Mouse (Mus musculus) forebrain, postnatal 0 days (tissue): ENCODE measurements around the gene Smc1b. TPM values are rescaled to one million over a fixed set of nuclear protein-coding genes. Genes with fewer than 3 reads are reported as not detected.
A peak's percentile ranks its signal among the peaks of the same experiment; 100 is the strongest.

Experiments used
- ATAC-seq: fragments of 200-750 bp; cut with Nextera tagmentation; 2 replicates; pipeline ENCODE4 v1.8.0; 2017; ENCODE audit warnings: mild to moderate bottlenecking, moderate library complexity
- DNase-seq: peaks from one replicate; pipeline ENCODE4 v3.0.0-alpha.2; 2015
- H3K27ac ChIP-seq: fragments of 300-500 bp; sonication (generic); 2 replicates; pipeline ENCODE4 v1.5.1; 2014; ENCODE audit warnings: low read depth, mild to moderate bottlenecking, antibody characterized with exemption, low read length, moderate library complexity, mixed read lengths
- H3K27me3 ChIP-seq: fragments of 300-500 bp; sonication (generic); 2 replicates; pipeline ENCODE4 v1.6.1; 2014; ENCODE audit warnings: mild to moderate bottlenecking, low read length, mixed read lengths; ENCODE audit not compliant: insufficient read depth
- H3K36me3 ChIP-seq: fragments of 300-500 bp; sonication (generic); 2 replicates; pipeline ENCODE4 v1.6.1; 2014; ENCODE audit warnings: mild to moderate bottlenecking, moderate library complexity; ENCODE audit not compliant: insufficient read depth
- H3K4me1 ChIP-seq: fragments of 300-500 bp; sonication (generic); 2 replicates; pipeline ENCODE4 v1.6.1; 2014; ENCODE audit warnings: antibody characterized with exemption; ENCODE audit not compliant: insufficient read depth
- H3K4me2 ChIP-seq: fragments of 300-500 bp; sonication (generic); 2 replicates; pipeline ENCODE4 v1.6.1; 2014; ENCODE audit warnings: low read depth, mild to moderate bottlenecking, moderate library complexity
- H3K4me3 ChIP-seq: fragments of 300-500 bp; sonication (generic); 2 replicates; pipeline ENCODE4 v1.5.1; 2014; ENCODE audit warnings: low read depth, low read length, mixed read lengths
- H3K9ac ChIP-seq: fragments of 300-500 bp; sonication (generic); 2 replicates; pipeline ENCODE4 v1.6.1; 2014; ENCODE audit warnings: mild to moderate bottlenecking
- H3K9me3 ChIP-seq: fragments of 300-500 bp; sonication (generic); 2 replicates; pipeline ENCODE4 v1.6.1; 2016; ENCODE audit warnings: low read length
- CTCF ChIP-seq: sonication (generic); IDR thresholded peaks from 2 replicates; pipeline ENCODE4 v1.5.1; 2016; ENCODE audit warnings: antibody characterized with exemption, control low read depth, low read depth
- WGBS: fragments of 180-500 bp; shearing (Covaris S2); extraction: QIAGEN DNeasy Blood & Tissue Kit; methylation state at CpG from one replicate; pipeline ENCODE4 v1.1.7; 2014; 5-methylcytosine and 5-hydroxymethylcytosine counted together
- polyA plus RNA-seq: library from polyadenylated mRNA; unstranded; fragments of >200 nt; fragmentation: Nextera tagmentation; extraction: Ambion mirVana; gene quantifications from 2 replicates; pipeline ENCODE4 v1.2.1, GENCODE M21; 2015
- total RNA-seq: library from RNA; depleted of rRNA; stranded (reverse); fragments of >200 nt; gene quantifications from 2 replicates; pipeline ENCODE4 v1.2.3, GENCODE M21; 2014

Smc1b gene
- total and polyA plus RNA-seq, 2 experiments from 2014 or later: 0.19 to 0.43 TPM

- Histone ChIP-seq H3K4me1 (peaks cover 9% of the 10 kb centered on the region; the same call in 1 of the 2 replicates), H3K36me3 (no peaks in the 10 kb centered on the region), H3K27ac (no peak overlapping the region), H3K9ac (no peak overlapping the region), H3K9me3 (no peaks in the 10 kb centered on the region), H3K4me2 (no peak overlapping the region), H3K4me3 (no peak overlapping the region), H3K27me3 (no peaks in the 10 kb centered on the region)
- TF ChIP-seq CTCF: no peak
- WGBS: 48% methylated on average over 9 of the region's 9 CpGs
- ATAC-seq: no peak
- DNase-seq: no peak
Measured at GRCm38 (mm10) chr15:85135143-85135542, 3.4 kb upstream of the Smc1b start.

- ATAC-seq (0 out of 2 replicates have a peak, but pooled peaks have one; percentile 16), DNase-seq (no peak)
- no peak overlapping the region for H3K9ac ChIP-seq
- peak overlapping the region; percentile 32 for H3K4me3 ChIP-seq
- no peak overlapping the region for H3K27ac ChIP-seq
- H3K36me3 ChIP-seq: no peaks in the 10 kb centered on the region
- H3K4me1 ChIP-seq: peaks cover 9% of the 10 kb centered on the region; the same call in 1 of the 2 replicates
- H3K9me3 ChIP-seq: no peaks in the 10 kb centered on the region
- H3K4me2 ChIP-seq: peak overlapping the region; percentile 55
- 22% methylated on average over 10 of the region's 10 CpGs for WGBS
- no peak for TF ChIP-seq CTCF
- no peaks in the 10 kb centered on the region for H3K27me3 ChIP-seq
Measured at GRCm38 (mm10) chr15:85132193-85132520, 393 bp upstream of the Smc1b start.

- Histone ChIP-seq H3K36me3 (no peaks in the 10 kb centered on the region), H3K9ac (no peak overlapping the region), H3K27me3 (no peaks in the 10 kb centered on the region), H3K4me2 (no peak overlapping the region), H3K9me3 (no peaks in the 10 kb centered on the region), H3K4me1 (no peaks in the 10 kb centered on the region), H3K27ac (no peak overlapping the region), H3K4me3 (no peak overlapping the region)
- DNase-seq (peak; percentile 63), ATAC-seq (peak; percentile 56; the same call in 1 of the 2 replicates)
- TF ChIP-seq CTCF: no peak
- WGBS: 62% methylated on average over 1 of the region's 1 CpGs
Measured at GRCm38 (mm10) chr15:85085641-85086040, 46.1 kb downstream of the Smc1b start.

GRCm38 (mm10) chr15:85072651-85073050, 59.1 kb downstream of the Smc1b start:
- no peak for TF ChIP-seq CTCF
- Histone ChIP-seq H3K4me3 (no peak overlapping the region), H3K4me1 (no peaks in the 10 kb centered on the region), H3K36me3 (no peaks in the 10 kb centered on the region), H3K9ac (no peak overlapping the region), H3K4me2 (no peak overlapping the region), H3K27me3 (no peaks in the 10 kb centered on the region), H3K27ac (no peak overlapping the region), H3K9me3 (no peaks in the 10 kb centered on the region)
- 84% methylated on average over 2 of the region's 2 CpGs for WGBS
- DNase-seq: no peak
- ATAC-seq: no peak

- Histone ChIP-seq H3K9ac (no peak overlapping the region), H3K4me1 (no peaks in the 10 kb centered on the region), H3K4me3 (no peak overlapping the region), H3K9me3 (no peaks in the 10 kb centered on the region), H3K27ac (no peak overlapping the region), H3K4me2 (no peak overlapping the region), H3K27me3 (no peaks in the 10 kb centered on the region), H3K36me3 (no peaks in the 10 kb centered on the region)
- WGBS: 33% methylated on average over 2 of the region's 2 CpGs
- ATAC-seq (no peak), DNase-seq (peak; percentile 70)
- peak; percentile 80 for TF ChIP-seq CTCF
Measured at GRCm38 (mm10) chr15:85070561-85070960, 61.2 kb downstream of the Smc1b start.

GRCm38 (mm10) chr15:85063421-85063820, 68.3 kb downstream of the Smc1b start:
- no peak for TF ChIP-seq CTCF
- 93% methylated on average over 2 of the region's 2 CpGs for WGBS
- ATAC-seq: no peak
- Histone ChIP-seq H3K9ac (no peak overlapping the region), H3K4me1 (no peaks in the 10 kb centered on the region), H3K27me3 (no peaks in the 10 kb centered on the region), H3K27ac (no peak overlapping the region), H3K4me2 (no peak overlapping the region), H3K4me3 (no peak overlapping the region), H3K36me3 (peaks cover 29% of the 10 kb centered on the region), H3K9me3 (no peaks in the 10 kb centered on the region)
- DNase-seq: no peak

- Histone ChIP-seq H3K36me3 (peaks cover 55% of the 10 kb centered on the region), H3K9ac (no peak overlapping the region), H3K27me3 (no peaks in the 10 kb centered on the region), H3K4me1 (no peaks in the 10 kb centered on the region), H3K4me2 (no peak overlapping the region), H3K4me3 (no peak overlapping the region), H3K27ac (no peak overlapping the region), H3K9me3 (no peaks in the 10 kb centered on the region)
- ATAC-seq (no peak), DNase-seq (no peak)
- 87% methylated on average over 4 of the region's 4 CpGs for WGBS
- TF ChIP-seq CTCF: no peak
Measured at GRCm38 (mm10) chr15:85055186-85055585, 76.6 kb downstream of the Smc1b start.

GRCm38 (mm10) chr15:85054098-85054497, 77.7 kb downstream of the Smc1b start:
- ATAC-seq: no peak
- no peak for DNase-seq
- H3K4me1 ChIP-seq: no peaks in the 10 kb centered on the region
- 96% methylated on average over 3 of the region's 3 CpGs for WGBS
- H3K4me2 ChIP-seq: no peak overlapping the region
- H3K27me3 ChIP-seq: no peaks in the 10 kb centered on the region
- no peak overlapping the region for H3K4me3 ChIP-seq
- H3K36me3 ChIP-seq: peaks cover 60% of the 10 kb centered on the region
- no peak overlapping the region for H3K27ac ChIP-seq
- H3K9me3 ChIP-seq: no peaks in the 10 kb centered on the region
- H3K9ac ChIP-seq: no peak overlapping the region
- TF ChIP-seq CTCF: no peak
